Mouse (Mus musculus) spleen, adult 2 months (tissue): Measurements from ENCODE around the gene Wbp4.

ENCODE experiments used
- CTCF ChIP-seq: fragments of 200-500 bp; IDR thresholded peaks from 2 replicates; pipeline ENCODE4 v1.5.1; 2011; ENCODE audit warnings: mild to moderate bottlenecking, inconsistent platforms; ENCODE audit not compliant: insufficient read depth, insufficient read length, insufficient replicate concordance; ENCODE audit errors: extremely low read depth
- POLR2A ChIP-seq: fragments of 200-500 bp; IDR thresholded peaks from 2 replicates; pipeline ENCODE4 v1.6.1; 2011; ENCODE audit warnings: low read depth, low read length, inconsistent platforms

DNA sequence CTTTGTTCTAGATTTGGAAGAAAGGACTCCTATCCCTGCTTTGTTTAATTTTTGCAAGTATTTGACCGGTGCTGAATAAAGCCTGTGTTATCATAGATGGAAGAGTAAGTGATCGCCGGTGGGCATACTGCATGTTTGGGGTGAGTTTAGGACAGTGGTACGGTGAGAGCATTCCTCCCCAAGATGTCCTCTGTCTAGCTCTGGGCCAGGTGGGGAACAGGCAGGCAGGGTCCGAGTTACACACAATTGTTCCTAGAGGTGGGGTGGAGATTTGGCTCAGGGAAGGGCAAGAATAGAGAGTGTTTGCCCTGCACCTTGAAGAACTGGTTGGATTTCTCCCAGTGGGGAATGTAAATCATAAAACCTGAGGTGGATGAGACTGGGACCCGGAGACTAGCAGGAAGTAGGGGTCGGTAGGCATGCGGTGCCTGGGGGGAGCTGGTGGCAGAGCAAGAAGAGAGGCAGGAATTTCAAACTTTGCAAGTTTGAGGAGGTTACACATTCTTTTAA lies 2.3 kb upstream of the Wbp4 start:
- no peak for TF ChIP-seq CTCF
- TF ChIP-seq POLR2A, result no peak
